Mouse (Mus musculus) left cerebral cortex, adult 2 months (tissue): ENCODE measurements around the gene Wwox. TPM values are rescaled to one million over a fixed set of nuclear protein-coding genes. Genes with fewer than 3 reads are reported as not detected.

ENCODE experiments used
- DNase-seq, 2 experiments: peaks; one replicate each; pipeline ENCODE4 v3.0.0; 2021 to 2022; ENCODE audit warnings: low spot score in 2 of 2, mixed read lengths in 1 of 2; ENCODE audit errors: extremely low spot score in 1 of 2
- H3K27ac ChIP-seq: fragments of 200-600 bp; 2 replicates; pipeline ENCODE4 v1.8.1; 2022
- H3K4me3 ChIP-seq: fragments of 200-600 bp; 2 replicates; pipeline ENCODE4 v1.8.1; 2022
- CTCF ChIP-seq: fragments of 200-600 bp; IDR thresholded peaks from 2 replicates; pipeline ENCODE4 v1.8.1; 2022; ENCODE audit warnings: antibody characterized with exemption, mild to moderate bottlenecking, moderate library complexity
- intact Hi-C: fragments of 180-260 bp; cut with DNase I; formaldehyde crosslinking; loops from one replicate; pipeline ENCODE4 v1.15.1; 2025
- total RNA-seq, 2 experiments: library from RNA; stranded (reverse); gene quantifications; 2 replicates each; pipeline ENCODE4 v1.2.3; 2021

Gene Wwox
- total RNA-seq, 2 experiments from 2014 or later: 16.7 to 17.6 TPM

DNA sequence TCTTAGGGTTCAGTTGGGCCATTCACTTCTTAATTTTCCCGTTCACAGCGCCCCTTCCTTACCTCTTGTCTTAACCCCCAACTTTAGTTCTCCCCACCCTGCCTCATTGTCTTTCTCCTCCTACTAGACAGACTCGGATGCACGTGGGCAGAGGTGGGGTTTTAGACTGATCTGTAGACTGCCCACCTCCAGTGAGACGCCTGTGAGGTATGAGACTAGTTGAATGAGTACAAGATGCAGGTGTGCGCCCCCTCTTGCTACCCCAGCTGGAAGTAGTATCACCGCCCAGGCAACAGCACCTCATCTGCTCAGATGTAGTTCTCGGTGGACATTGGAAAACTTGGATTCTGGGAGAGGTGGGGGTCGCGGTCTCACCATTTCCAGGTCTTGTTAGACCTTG lies 437.8 kb downstream of the Wwox start:
- intact Hi-C loops: no loop called here
- Histone ChIP-seq H3K27ac (no peak overlapping the region), H3K4me3 (no peak overlapping the region)
- TF ChIP-seq CTCF: no peak
- DNase-seq: no peak

DNA sequence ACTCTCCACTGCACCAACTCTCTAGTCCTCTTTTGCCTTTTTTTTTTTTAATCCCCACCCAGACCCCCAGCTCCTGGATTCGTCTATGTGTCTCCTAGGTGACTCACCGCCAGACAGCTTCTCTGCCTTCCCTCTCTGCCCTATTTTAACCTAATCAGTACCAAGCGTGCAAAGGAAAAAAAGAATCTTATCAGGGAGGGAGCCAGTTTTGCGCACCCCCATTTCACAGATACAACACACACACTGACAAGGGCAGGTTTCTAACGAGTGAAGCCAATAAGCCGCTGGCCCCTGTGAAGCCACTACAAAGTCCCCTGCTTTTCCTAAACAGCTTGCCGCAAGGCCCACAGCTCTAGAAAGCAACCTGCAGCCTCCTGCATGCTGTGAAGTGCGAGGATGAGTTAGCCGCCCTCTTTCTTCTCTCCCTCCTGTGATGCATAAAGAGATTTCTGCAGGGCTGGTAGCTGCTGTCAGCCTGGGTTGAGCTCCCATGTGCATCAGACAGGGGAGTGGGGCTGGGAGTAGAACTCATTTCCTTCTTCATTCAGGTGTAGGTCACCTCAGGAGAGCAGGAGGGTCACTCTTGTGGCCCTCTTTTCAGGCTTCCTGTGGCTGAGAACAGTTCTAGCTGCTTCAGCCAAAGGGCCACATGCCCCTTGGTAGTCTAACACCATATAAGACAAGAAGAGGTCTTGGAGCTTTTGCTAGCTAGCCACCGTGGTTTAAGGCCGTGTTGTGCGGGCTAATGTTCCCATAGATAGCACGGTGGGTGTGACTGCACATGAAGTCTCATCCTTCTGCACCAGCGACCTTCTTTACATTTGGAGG lies 439.2 kb downstream of the Wwox start:
- intact Hi-C loops: no loop called here
- DNase-seq: no peak
- no peak overlapping the region for H3K27ac ChIP-seq
- no peak for TF ChIP-seq CTCF
- H3K4me3 ChIP-seq: no peak overlapping the region

DNA sequence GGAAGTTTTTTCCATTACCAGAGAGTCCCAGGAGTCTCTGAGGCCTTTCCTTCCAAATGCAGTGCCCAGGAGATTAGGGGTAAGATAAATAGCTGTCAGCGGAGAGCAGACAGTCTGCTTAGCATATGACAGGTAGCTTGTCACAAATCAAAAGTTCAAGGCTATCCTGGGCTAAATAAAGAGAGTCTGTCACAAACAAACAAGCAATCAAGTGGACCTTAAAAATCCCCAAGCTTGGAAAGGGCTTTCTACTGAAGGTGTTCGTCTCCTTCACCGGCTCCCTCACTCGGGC lies 439.8 kb downstream of the Wwox start:
- Histone ChIP-seq H3K4me3 (no peak overlapping the region), H3K27ac (no peak overlapping the region)
- DNase-seq: no peak
- TF ChIP-seq CTCF: no peak
- intact Hi-C loops: no loop called here

DNA sequence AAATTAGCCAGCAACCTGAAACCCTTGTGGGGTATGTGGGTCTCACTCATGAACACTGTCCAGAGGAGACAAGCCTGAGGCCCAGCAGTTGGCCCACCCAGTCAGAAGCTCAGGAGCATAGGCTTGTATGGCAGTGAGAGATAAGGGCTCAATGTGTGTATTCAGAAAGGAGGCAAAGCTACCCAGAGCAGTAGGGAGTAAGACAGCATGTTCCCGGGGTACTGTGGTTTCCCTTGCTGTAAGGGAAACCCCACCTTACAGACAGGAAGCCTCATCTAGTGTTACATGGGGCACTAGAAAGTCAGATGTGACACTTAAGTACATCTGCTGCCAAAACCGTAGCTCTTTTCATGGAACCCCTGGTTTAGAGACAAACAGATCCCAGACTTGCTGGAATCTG lies 440.2 kb downstream of the Wwox start:
- no peak overlapping the region for H3K27ac ChIP-seq
- no peak overlapping the region for H3K4me3 ChIP-seq
- TF ChIP-seq CTCF: no peak
- no peak for DNase-seq
- intact Hi-C loops: no loop called here

DNA sequence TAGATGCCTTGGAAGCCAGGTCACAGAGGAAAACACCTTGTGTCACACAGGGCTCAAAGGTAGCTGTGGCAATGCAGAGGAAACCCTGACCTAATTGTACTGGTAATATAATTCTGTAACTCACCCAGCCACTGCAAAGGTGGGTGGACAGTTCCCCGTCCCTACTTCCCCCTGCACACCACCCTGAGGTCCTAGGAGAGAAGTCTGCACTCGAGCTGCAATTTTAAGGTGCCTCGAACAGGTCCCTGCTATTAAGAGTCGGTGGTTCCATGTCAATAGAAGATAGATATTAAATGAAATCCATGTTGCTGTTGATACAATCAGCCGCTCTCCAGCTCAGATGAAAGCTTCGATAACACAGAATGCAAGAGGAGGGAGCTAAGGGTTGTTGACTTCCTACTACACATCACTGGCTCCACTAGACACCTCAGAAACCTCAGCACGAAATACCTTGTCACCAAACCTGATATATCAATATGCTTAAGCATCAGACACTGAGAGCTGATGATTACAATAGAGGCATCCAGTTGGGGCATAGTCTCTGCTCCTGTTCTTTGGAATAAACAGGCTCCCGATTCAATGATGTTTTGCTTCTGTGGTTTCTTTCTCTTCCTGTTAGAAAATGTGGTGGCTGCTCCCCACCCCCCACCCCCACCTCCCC lies 441.1 kb downstream of the Wwox start:
- no peak for TF ChIP-seq CTCF
- intact Hi-C loops: no loop called here
- DNase-seq: no peak
- H3K4me3 ChIP-seq: no peak overlapping the region
- H3K27ac ChIP-seq: no peak overlapping the region

DNA sequence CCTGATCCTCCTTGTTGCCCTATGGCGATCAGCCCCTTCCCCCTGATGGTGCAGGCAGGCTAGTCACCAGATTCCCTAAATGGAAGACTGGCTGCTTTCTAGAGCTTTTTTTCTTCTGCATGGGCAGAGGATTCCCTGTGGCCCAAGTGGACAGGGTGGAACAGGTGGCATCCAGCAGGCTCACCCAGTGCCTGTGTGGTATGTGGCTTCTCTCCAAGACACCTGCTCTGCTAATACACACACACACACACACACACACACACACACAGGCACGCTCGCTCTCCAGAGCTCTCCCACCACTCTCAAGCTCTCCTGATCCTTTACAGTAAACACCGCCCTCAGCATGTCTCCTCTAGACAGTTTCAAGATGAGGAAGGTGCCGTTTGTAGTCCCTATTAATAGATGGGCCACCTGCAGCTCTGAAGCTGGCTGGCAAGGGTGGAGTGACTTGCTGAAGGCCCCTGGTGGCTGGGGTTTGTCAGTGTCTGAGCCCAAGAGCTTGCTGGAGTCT lies 442.5 kb downstream of the Wwox start:
- Histone ChIP-seq H3K27ac (no peak overlapping the region), H3K4me3 (no peak overlapping the region)
- intact Hi-C loops: no loop called here
- no peak; the same call in 1 of the 2 replicates for TF ChIP-seq CTCF
- no peak for DNase-seq

DNA sequence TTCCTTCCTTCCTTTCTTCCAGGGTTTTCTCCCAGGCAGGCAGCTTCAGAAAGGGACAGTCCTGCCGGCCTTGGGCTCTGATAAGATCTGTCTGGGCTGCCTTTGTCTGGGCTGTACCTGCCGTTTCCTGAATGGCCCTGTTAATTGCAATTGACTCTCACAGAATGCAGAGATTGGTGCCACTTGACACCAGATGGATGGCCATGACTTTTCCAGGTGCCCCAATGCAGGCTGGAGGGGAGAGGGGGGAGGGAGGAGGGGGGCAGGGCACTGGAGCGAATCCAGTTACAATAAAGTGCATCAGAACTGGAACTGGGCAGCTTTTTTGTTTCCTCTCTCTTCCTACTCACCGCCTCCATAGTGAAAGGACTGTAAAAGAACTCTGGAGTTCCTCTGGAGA lies 443.0 kb downstream of the Wwox start:
- Histone ChIP-seq H3K27ac (no peak overlapping the region), H3K4me3 (no peak overlapping the region)
- TF ChIP-seq CTCF: no peak
- intact Hi-C loops: no loop called here
- no peak for DNase-seq

DNA sequence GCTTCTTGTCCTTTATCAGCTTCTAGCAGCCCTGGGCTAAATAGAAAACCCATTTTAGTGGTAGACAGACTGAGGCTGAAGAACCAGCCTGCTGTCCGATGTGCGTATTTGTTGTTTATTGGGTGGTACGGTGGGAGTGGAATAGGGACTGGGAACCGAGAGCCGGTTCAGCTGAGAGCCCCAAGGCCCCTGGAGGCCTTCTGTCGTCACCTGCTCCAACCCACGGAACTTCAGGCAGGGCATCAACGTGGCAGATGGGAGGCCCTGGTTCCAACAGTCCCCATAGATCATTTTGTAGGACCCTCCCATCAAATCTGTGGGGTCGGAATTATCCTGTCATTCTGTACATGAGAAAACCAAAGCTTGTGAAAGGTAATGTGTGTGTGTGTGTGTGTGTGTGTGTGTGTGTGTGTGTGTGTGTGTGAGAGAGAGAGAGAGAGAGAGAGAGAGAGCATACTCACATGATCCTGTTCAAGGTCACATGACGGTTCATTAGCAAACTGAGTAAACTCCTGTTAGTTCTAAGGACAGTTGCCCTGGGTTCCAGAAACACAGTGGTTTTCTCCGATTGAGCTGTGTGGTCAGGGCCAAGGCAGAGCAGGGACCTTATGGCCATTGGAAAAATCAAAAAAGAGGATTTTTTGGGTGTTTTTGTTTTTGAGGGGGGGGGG lies 443.6 kb downstream of the Wwox start:
- intact Hi-C loops: no loop called here
- TF ChIP-seq CTCF: no peak

DNA sequence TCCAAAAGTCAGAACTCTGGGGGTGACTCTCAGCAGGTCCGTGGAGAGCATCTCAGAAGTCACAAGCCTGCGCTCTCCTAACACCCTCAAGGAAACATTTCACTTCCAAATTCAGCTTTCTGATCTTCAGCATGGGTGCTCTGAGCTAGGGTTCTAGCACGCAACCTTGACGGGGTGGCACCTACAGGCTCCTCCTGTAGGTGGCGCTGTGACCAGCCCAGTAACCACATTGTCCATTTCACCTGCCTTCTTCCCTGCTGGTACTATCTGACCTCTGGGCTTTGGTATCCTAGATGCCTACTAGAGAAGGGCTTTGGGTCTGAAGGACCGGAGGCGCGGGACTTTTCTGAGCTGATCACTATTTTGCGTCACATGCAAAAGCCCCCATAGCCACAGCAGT lies 444.5 kb downstream of the Wwox start:
- intact Hi-C loops: no loop called here
- DNase-seq: no peak
- TF ChIP-seq CTCF: peak; percentile 49
- H3K27ac ChIP-seq: no peak overlapping the region
- no peak overlapping the region for H3K4me3 ChIP-seq

More for the DNA sequence above, 443.6 kb downstream of the Wwox start:
- Histone ChIP-seq H3K27ac (no peak overlapping the region), H3K4me3 (no peak overlapping the region)
- no peak for DNase-seq

DNA sequence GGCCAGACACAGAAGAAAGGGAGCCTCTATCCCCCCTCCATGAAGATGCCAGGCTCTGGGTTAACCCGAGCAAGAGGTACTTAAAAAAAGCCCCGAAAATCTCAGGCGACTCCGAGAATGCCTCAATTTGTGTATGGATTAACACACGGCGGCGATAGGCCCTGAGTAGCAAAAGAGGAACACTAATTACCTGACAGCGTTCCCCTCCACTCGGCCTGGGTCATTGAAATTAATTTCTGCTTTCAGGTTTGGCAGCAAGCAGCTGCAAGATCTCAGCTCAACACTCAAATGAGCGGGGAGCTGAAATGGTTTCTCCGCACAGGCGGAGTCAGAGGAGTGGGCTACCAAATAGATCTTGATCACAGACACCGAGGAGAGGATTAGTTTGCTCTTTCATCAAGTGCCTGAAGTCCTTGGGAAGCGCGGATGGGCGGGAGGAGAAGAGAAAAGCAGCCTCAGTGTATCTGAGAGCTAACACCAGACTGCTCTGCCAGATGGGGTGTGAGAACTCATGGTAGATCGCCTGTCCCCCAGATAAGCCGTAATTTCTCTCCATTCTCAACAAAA lies 445.7 kb downstream of the Wwox start:
- TF ChIP-seq CTCF: no peak
- no peak for DNase-seq
- Histone ChIP-seq H3K27ac (no peak overlapping the region), H3K4me3 (no peak overlapping the region)
- intact Hi-C loops: no loop called here

DNA sequence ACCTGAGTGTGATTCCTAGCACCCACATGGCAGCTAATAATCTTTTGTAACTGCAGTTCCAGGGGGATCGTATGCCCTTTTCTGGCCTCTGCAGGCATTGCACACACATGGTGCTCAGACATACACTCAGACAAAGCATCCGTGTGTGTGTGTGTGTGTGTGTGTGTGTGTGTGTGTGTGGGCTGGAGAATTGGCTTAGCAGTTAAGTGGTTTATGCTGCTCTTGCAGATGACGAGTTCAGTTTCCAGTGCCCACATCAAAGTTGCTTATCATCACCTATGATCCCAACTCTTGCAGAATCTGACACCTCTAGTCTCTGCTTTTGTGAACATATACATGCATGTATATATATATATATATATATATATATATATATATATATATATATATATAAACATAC lies 448.9 kb downstream of the Wwox start:
- intact Hi-C loops: no loop called here
- Histone ChIP-seq H3K27ac (no peak overlapping the region), H3K4me3 (no peak overlapping the region)
- TF ChIP-seq CTCF: no peak
- DNase-seq: no peak
